Mouse (Mus musculus) adipocyte (in vitro differentiated cells): ENCODE measurements at regions not wholly inside any gene's neighbourhood (a gene's known extent, or its start where the extent isn't known, plus 50 kb on each side); places are given as distances from the start of the nearest gene placed in this dataset.

Source experiments
- DNase-seq: peaks from one replicate; pipeline ENCODE4 v3.0.0-alpha.2; 2016; ENCODE audit warnings: low spot score

DNA sequence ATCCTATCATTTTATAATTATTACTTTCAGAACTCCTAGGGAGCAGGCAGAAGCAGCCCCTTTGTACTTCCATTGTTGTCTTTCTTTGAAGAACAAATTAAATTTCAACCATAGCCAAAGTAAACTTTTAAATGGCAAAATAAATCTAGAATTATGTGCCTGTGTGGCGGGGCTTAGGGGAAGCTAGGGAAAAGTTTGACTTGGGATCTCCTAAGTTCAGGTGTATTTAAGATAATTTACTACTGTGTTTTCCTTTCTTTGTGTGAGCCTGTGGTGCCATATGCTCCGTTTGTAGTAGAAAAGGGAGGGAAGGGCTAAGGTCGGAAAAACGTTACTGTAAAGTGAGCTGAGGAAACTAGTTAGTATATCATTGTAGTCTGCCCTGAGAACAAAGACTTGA lies 1062.5 kb upstream of the Zeb2 start:
- no peak for DNase-seq

DNA sequence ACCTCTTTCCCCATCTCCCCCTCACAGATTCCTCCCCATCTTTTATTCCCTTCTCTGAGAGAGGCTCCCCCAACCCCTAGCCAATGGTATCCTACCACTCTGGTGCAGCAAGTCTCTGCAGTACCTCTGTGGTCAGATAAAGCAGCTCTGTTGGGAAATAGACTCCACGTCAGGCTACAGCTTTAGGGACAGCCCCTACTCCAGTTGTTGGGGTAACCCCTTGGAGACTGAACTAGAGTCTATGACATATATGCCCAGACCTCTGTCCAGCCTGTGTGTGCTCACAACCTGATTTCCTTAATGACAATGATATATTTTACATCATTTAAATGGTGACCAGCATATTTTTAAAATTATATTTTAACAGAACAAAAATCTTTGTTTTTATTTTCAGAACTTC lies 1051.3 kb upstream of the Zeb2 start:
- DNase-seq, result no peak

GRCm38 (mm10) chr2:46149848-46150247 lies 1032.7 kb upstream of the Zeb2 start:
- DNase-seq, result no peak

GRCm38 (mm10) chr2:46119871-46120270 lies 1002.7 kb upstream of the Zeb2 start:
- DNase-seq, result no peak

DNA sequence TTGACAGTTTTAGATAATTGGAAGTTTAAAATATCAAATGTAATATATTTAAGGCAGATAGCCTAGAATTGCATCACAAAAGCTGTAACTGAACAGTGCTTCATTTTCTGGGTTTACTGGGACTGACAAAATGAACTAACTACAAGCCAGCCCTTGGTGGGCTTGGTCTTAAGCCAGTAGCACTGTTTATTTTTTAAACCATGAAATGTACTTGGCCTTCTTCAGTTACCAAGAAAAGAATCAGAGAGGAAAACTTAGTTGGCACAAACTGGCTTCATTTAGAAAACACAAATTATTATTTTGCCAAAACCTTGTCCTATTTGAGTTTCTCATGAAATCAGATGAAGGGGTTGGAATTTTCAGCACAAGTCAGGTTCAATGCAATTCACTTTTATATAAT lies 989.8 kb upstream of the Zeb2 start:
- DNase-seq, result peak; percentile 68

DNA sequence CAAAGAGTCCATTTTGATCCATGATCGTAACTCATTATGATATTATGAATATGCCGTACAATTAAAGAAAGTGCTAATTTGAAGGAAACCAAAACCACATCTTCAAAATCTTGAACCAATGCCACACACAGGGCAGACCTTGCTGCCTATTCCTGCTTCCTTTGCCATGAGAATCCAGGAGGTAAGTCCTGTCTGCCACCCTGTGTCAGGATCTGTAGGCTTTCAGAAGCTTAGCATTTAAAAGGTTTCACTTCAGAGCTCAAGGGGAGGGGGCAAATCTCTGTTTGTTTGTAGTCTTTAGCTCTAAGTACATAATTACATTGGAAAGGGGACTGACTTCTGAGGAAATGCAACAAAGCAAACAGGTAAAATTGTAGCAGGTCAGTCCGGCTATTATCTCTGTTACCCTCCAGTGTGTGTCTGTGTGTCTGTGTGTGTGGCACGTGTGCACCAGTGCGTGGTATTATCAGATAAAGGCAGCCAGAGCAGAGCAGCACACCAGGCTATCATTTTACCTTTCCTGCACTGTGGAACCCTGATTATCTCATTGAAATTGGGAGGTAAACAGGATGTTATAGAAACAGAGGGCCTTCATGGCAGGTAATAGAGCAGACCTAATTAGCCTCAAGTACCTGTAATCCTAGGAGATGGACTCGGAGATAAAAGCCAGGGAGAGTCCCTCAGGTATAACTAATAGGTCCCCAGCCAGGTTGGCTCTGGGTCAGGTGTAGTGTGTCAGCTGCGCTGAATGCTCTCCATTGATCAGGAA lies 948.0 kb upstream of the Zeb2 start:
- no peak for DNase-seq

DNA sequence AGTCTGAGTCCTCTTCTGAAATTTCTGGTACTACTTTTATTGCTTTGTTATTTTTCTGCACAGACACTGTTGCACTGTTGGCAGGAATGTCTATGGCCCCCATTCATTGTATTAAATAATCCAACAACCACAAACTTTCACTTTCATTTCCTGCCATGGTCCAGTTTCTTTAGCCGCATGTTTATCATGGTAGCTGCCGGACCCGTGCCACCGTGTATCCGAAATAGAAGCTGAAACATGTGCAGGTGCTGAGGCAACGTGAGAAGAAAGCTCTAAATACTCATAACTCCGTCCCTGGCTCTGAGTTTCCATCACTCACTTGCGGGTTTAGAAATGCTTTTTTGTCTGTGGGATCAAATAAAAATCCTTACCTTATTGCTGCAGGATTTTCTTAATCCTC lies 938.5 kb upstream of the Zeb2 start:
- DNase-seq, result no peak

- DNase-seq, result no peak
Observed at GRCm38 (mm10) chr2:46054902-46055301, 937.7 kb upstream of the Zeb2 start.

- DNase-seq, result peak; percentile 51
Observed at GRCm38 (mm10) chr2:46021854-46022253, 904.7 kb upstream of the Zeb2 start.

DNA sequence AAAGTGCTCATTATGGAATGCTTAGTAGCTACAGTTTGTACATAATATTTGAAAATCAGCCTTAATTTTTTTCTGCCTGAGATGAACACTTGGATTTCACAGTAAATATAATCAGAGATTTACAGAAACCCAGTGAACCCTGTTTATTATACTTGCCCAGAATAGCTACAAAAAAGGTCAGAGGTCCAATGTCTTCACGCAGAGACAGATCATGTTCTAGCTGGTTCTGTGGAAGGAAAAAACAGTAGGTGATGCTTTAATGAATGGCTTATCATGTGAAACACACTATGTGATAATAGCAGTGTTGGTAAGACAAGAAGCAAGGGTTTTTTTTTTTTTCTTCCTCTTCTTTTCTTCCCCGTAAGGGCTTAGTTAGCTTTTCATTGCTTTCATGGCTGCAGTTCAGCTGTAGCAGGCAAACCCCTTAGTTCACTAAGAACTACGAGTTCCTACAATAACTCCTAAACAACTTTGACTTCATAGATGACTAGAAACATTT lies 896.6 kb upstream of the Zeb2 start:
- DNase-seq, result peak; percentile 57

GRCm38 (mm10) chr2:46012716-46013115 lies 895.5 kb upstream of the Zeb2 start:
- DNase-seq, result no peak

DNA sequence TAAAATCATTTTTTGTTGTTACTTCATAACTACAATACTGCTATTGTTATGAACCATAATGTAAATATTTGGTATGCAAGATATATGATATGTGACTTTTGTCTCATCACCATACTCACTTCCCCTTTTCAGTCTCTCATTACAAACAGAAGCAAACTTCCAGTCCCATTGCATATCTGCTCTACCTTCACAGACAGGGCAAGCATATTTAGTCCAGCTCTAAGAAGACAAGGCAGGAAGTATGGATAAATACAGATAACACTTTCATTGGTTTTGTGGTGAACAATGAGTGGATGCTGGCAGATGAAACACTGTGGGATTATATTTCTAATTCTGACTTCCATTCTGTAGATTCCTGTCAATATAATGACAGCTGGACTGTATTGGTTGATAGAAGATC lies 858.0 kb upstream of the Zeb2 start:
- DNase-seq, result no peak

- DNase-seq, result no peak
Observed at GRCm38 (mm10) chr2:45968635-45969034, 851.4 kb upstream of the Zeb2 start.

DNA sequence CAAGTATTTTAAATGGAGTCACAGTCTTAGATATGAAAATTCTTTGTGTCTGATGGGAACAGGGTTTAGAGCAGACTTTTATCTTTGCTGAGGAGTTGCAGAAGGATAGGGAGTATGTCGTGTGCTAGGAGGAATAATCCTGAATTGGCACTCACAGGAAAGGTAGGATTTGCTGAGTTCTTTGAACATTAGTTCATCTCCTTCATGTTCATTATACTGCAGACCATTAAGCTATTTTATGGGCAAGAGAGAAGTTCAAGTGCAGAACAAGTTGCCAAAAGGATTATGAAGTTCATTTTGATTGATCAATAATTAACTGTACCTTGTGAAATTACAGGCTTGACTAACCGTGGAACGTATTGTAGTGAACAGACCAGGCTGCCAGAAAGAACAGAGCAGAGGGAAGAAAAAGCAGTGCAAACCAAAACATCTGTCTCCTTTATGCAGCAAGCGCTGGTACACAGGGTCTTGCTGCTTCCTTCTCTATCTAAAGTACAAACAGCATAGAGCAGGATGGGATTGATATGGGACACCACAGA lies 839.7 kb upstream of the Zeb2 start:
- no peak for DNase-seq

GRCm38 (mm10) chr2:45948758-45949157 lies 831.6 kb upstream of the Zeb2 start:
- DNase-seq, result no peak

GRCm38 (mm10) chr2:45925791-45926480 lies 808.7 kb upstream of the Zeb2 start:
- DNase-seq, result no peak

DNA sequence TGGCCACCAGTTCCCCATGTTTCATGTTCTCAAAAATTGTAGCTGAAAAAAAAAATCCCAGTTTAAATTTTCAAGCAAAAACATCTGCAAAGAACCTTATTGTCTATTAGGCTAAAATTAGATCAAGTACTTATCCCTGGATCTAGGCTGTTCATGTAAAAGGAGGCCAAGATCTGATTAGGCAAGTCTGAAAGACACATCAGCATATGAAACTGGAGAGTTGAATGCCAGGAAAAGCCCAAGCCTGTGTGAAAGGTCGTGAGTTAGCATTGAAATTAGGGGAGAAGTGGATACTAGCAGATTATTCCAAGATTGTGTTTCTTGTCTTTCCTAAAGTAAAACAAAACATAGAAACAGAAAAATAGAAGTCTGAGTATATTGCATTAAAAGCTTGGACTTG lies 791.7 kb upstream of the Zeb2 start:
- DNase-seq, result peak; percentile 97

GRCm38 (mm10) chr2:45904623-45905235 lies 787.5 kb upstream of the Zeb2 start:
- DNase-seq, result peak; percentile 86

GRCm38 (mm10) chr2:45904090-45904489 lies 786.9 kb upstream of the Zeb2 start:
- DNase-seq, result peak; percentile 30

- DNase-seq, result no peak
Observed at GRCm38 (mm10) chr2:45903350-45903749, 786.2 kb upstream of the Zeb2 start.

DNA sequence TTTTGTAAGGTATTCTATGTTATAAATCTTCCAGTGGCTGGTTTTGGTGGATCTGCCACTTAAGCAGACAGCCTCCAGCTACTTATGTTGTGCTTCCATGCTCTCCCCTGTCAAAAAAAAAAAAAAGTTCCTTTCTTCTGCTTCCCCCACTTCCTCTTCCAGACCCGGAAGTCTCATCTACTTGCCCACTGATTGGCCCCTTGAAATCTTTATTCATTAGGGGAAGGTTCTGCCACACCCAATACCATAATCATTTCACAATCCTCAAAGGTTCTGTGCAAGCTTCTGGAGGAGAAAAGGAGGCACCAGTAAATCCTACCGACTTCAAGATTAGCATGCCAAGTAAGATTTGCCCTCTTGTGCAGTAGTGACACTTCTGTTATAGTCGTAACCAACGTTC lies 784.7 kb upstream of the Zeb2 start:
- no peak for DNase-seq

- no peak for DNase-seq
Observed at GRCm38 (mm10) chr2:45884680-45885079, 767.5 kb upstream of the Zeb2 start.

DNA sequence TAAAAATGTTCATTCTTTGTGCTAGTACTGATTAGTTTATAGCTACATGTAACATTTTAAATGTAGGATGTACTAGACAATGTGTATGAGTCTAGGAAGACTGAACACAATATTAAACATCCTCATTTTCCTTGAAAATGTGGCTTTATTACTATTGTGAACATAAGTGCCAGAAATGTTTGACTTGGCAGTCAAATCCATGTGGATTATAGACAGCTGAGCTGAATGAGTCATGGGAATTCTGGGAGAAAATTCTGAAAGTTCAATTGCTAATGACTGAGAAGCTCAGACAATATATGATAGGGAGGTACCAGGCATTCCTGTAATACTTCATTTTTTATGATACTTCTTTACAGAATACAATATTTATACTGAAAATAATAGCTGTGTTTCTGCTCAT lies 761.5 kb upstream of the Zeb2 start:
- no peak for DNase-seq
